ENCODE assay signal across 8 mouse cellular contexts in genomic region chr3:52103531-52104181, GRCm38 (mm10). TPM values are rescaled to one million over a fixed set of nuclear protein-coding genes. Genes with fewer than 3 reads are reported as not detected.
DNase-seq lines count a peak whose midpoint lies in the region; ATAC-seq and TF ChIP-seq lines count a peak whose summit lies in the region.

No protein-coding gene starts in this region.

- TF ChIP-seq POLR2A in kidney, adult 2 months (IDR thresholded peaks at IDR 0.05; ENCODE audit: low read depth, low read length): no peak

- no peak for ATAC-seq in erythroblast, adult 5-6 weeks (replicated peaks; ENCODE audit: low FRiP score, poor library complexity, severe bottlenecking)
- no peak for ATAC-seq in limb, embryonic 13.5 days (ENCODE audit: low FRiP score, low read depth)
- no peak for ATAC-seq in midbrain, embryonic 16.5 days

- peak overlapping the region; percentile 91 for H3K9ac ChIP-seq in limb, embryonic 13.5 days
- H3K9ac ChIP-seq in midbrain, embryonic 16.5 days (ENCODE audit: low read depth, low read length): peak overlapping the region; percentile 84

- H3K27me3 ChIP-seq in erythroblast, embryonic 14.5 days (ENCODE audit: control insufficient read depth): peaks cover 23% of the 10 kb centered on the region
- H3K27me3 ChIP-seq in embryonic facial prominence, embryonic 10.5 days (replicated peaks; ENCODE audit: low read depth, poor library complexity, severe bottlenecking): no peaks in the 10 kb centered on the region
- H3K27me3 ChIP-seq in kidney, adult 2 months (replicated peaks; ENCODE audit: control insufficient read depth, insufficient read depth, low read length): no peaks in the 10 kb centered on the region
- H3K27me3 ChIP-seq in limb, embryonic 13.5 days: no peaks in the 10 kb centered on the region
- no peaks in the 10 kb centered on the region for H3K27me3 ChIP-seq in midbrain, embryonic 16.5 days (ENCODE audit: control insufficient read depth, insufficient read depth, low read depth, low read length)

- DNase-seq in embryonic facial prominence, embryonic 10.5 days (ENCODE audit: low spot score): peak; percentile 71
- peak; percentile 32 for DNase-seq in heart, adult 8-10 months (ENCODE audit: low spot score)
- peak; percentile 56 for DNase-seq in kidney, adult 2 months
- peak; percentile 48 to 75 for DNase-seq in spleen, postnatal 4 days (ENCODE audit: low spot score in 2 of 2)

- no peak for TF ChIP-seq CTCF in kidney, adult 2 months (conservative IDR thresholded peaks at IDR 0.05; ENCODE audit: insufficient read depth, insufficient read length, low read depth, low read length)

- WGBS in embryonic facial prominence, embryonic 10.5 days: under 1% methylated on average over 55 of the region's 55 CpGs
- WGBS in kidney, adult 2 months: under 1% methylated on average over 55 of the region's 55 CpGs
- under 1% methylated on average over 55 of the region's 55 CpGs for WGBS in limb, embryonic 13.5 days
- WGBS in midbrain, embryonic 16.5 days: under 1% methylated on average over 55 of the region's 55 CpGs

- H3K36me3 ChIP-seq in erythroblast, embryonic 14.5 days (ENCODE audit: control insufficient read depth): no peaks in the 10 kb centered on the region
- H3K36me3 ChIP-seq in embryonic facial prominence, embryonic 10.5 days (replicated peaks): 0 out of 2 replicates have a peak, but pooled peaks cover 3% of the 10 kb centered on the region
- H3K36me3 ChIP-seq in kidney, adult 2 months (ENCODE audit: control insufficient read depth, insufficient read depth, low read length): no peaks in the 10 kb centered on the region
- no peaks in the 10 kb centered on the region for H3K36me3 ChIP-seq in limb, embryonic 13.5 days
- H3K36me3 ChIP-seq in midbrain, embryonic 16.5 days (ENCODE audit: control insufficient read depth, insufficient read depth, low read length): no peaks in the 10 kb centered on the region

- peak overlapping the region; percentile 95 for H3K4me2 ChIP-seq in limb, embryonic 13.5 days (replicated peaks)
- peak overlapping the region; percentile 89 for H3K4me2 ChIP-seq in midbrain, embryonic 16.5 days (ENCODE audit: low read length)

- H3K27ac ChIP-seq in embryonic facial prominence, embryonic 10.5 days (replicated peaks): peak overlapping the region; percentile 97
- H3K27ac ChIP-seq in kidney, adult 2 months (ENCODE audit: insufficient read depth, low read depth, low read length): peak overlapping the region; percentile 96
- peak overlapping the region; percentile 97 for H3K27ac ChIP-seq in limb, embryonic 13.5 days
- peak overlapping the region; percentile 97 for H3K27ac ChIP-seq in midbrain, embryonic 16.5 days (ENCODE audit: low read length)

- H3K4me3 ChIP-seq in erythroblast, embryonic 14.5 days (replicated peaks): peak overlapping the region; percentile 71
- H3K4me3 ChIP-seq in embryonic facial prominence, embryonic 10.5 days: peak overlapping the region; percentile 93
- H3K4me3 ChIP-seq in kidney, adult 2 months (ENCODE audit: insufficient read depth, low read depth, low read length): peak overlapping the region; percentile 78
- H3K4me3 ChIP-seq in limb, embryonic 13.5 days: peak overlapping the region; percentile 83
- H3K4me3 ChIP-seq in midbrain, embryonic 16.5 days (ENCODE audit: low read depth, low read length): peak overlapping the region; percentile 64

- peaks cover 37% of the 10 kb centered on the region for H3K4me1 ChIP-seq in erythroblast, embryonic 14.5 days (ENCODE audit: control insufficient read depth)
- H3K4me1 ChIP-seq in embryonic facial prominence, embryonic 10.5 days: peaks cover 25% of the 10 kb centered on the region
- 0 out of 2 replicates have a peak, but pooled peaks cover 3% of the 10 kb centered on the region for H3K4me1 ChIP-seq in kidney, adult 2 months (ENCODE audit: control insufficient read depth, insufficient read depth, low read length)
- no peaks in the 10 kb centered on the region for H3K4me1 ChIP-seq in limb, embryonic 13.5 days
- peaks cover 7% of the 10 kb centered on the region for H3K4me1 ChIP-seq in midbrain, embryonic 16.5 days (ENCODE audit: control insufficient read depth, insufficient read depth, low read length)

- no peaks in the 10 kb centered on the region for H3K9me3 ChIP-seq in erythroblast, embryonic 14.5 days (ENCODE audit: control insufficient read depth, low read length)
- H3K9me3 ChIP-seq in embryonic facial prominence, embryonic 10.5 days: no peaks in the 10 kb centered on the region
- no peaks in the 10 kb centered on the region for H3K9me3 ChIP-seq in limb, embryonic 13.5 days
- no peaks in the 10 kb centered on the region for H3K9me3 ChIP-seq in midbrain, embryonic 16.5 days (replicated peaks; ENCODE audit: control insufficient read depth, low read length, poor library complexity, severe bottlenecking)

RNA-seq across cellular contexts. Expression of gene Maml3, which starts 1.2 kb away (rescaled TPM):
- 0.03 and 0.04 TPM in 2 replicates for polyA plus RNA-seq in erythroblast, embryonic 14.5 days (2012)
- total RNA-seq in erythroblast, adult 5-6 weeks (2015; ENCODE audit: low replicate concordance): 1.7 and 3.3 TPM in 2 replicates
- 0.84 and 1.3 TPM in 2 replicates for total RNA-seq in erythroblast, adult 5-6 weeks (2017; ENCODE audit: low replicate concordance)
- 5.5 and 6.0 TPM in 2 replicates for polyA plus RNA-seq in embryonic facial prominence, embryonic 10.5 days (2016; fragmentation: Nextera tagmentation; extraction: Ambion mirVana)
- 1 to 10 TPM; 1.9 to 3.3 (median 2.7) TPM for total RNA-seq in heart, adult 8-10 months (2022)
- 3.6 and 3.7 TPM in 2 replicates for polyA plus RNA-seq in kidney, adult 2 months (2012; rRNA removed)
- polyA plus RNA-seq in limb, embryonic 13.5 days (2015; fragmentation: Nextera tagmentation; extraction: Ambion mirVana): 5.1 and 5.3 TPM in 2 replicates
- polyA plus RNA-seq in midbrain, embryonic 16.5 days (2015; fragmentation: Nextera tagmentation; extraction: Ambion mirVana): 5.7 and 6.9 TPM in 2 replicates
